Mouse (Mus musculus) central nervous system, embryonic 11.5 days (tissue): ENCODE results near the gene Irx6. TPM values are rescaled to one million over a fixed set of nuclear protein-coding genes. Genes with fewer than 3 reads are reported as not detected.

Experiments used
- polyA plus RNA-seq: library from polyadenylated mRNA; depleted of rRNA; stranded (reverse); fragments of >200 nt; gene quantifications from 2 replicates; pipeline ENCODE4 v1.2.3, GENCODE M21; 2012; rRNA removed

Irx6 gene
- polyA plus RNA-seq, result 1.7 and 2.1 TPM in 2 replicates

GRCm38 (mm10) chr8:92674244-92675128 is at the start of gene Irx6:
Gene Irx6, plus strand, starts transcription at chr8:92674288.

Other genes with a start within 250 kb of the Irx6 start
- 39.0 and 87.8 TPM in 2 replicates for gene Mmp2, start 153.0 kb downstream of the Irx6 start, polyA plus RNA-seq
- gene Lpcat2, start 181.1 kb downstream of the Irx6 start, polyA plus RNA-seq, result 4.2 and 4.8 TPM in 2 replicates
- 0.61 and 1.2 TPM in 2 replicates for gene Capns2, start 227.1 kb downstream of the Irx6 start, polyA plus RNA-seq